Mouse (Mus musculus) megakaryocyte, embryonic 14.5 days (primary cell): ENCODE measurements at regions not wholly inside any gene's neighbourhood (a gene's known extent, or its start where the extent isn't known, plus 50 kb on each side); places are given as distances from the start of the nearest gene placed in this dataset.

Source experiments
- FLI1 ChIP-seq: IDR thresholded peaks from 2 replicates; pipeline ENCODE4 v1.6.1; 2012; ENCODE audit warnings: low read length, inconsistent platforms, mixed read lengths
- GATA1 ChIP-seq: IDR thresholded peaks from 3 replicates; pipeline ENCODE4 v1.6.1; 2012; ENCODE audit warnings: mixed read lengths, low read length, inconsistent platforms, borderline replicate concordance

- TF ChIP-seq GATA1, result no peak
- TF ChIP-seq FLI1, result no peak
Observed at GRCm38 (mm10) chr14:114875101-114875500, 216.9 kb upstream of the Gpc5 start.
